Mouse (Mus musculus) frontal cortex, postnatal 14 days (tissue): ENCODE data around the gene Ptpre.

ENCODE experiments used
- DNase-seq, 2 experiments: peaks; one replicate each; pipeline ENCODE4 v3.0.0; 2022; ENCODE audit warnings: low spot score in 2 of 2

The Ptpre gene

DNA sequence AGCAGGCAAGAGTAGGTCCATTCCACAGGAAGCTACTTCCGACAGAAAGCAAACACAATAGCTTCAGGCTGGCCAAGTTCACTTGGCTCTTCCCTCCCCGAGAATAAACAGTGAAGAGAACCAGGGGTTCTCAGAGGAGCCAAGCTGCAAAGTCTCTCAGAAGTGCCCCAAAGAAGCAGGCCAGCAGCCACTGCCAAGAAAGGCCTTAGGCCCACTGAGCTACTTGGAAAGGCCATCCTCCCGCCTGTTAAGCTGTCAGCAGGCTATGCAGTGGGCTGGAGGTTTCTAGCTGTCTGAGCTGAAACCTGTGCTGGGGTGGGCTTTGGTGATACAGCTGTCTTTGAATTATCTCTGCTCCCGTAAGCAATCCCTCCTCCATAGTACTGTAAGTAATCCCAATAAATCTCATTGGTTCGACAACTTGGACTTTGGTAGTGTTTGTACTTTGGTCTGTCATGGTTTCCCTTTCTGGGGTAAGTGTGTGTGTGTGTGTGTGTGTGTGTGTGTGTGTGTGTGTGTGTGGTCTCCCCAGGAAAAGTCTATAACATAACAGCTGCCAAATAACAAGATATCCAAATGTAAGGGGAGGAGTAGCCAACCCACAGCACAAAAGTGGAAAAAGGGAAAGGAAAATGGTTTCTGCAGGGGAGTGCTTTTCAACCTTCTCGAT lies 186.5 kb downstream of the Ptpre start:
- DNase-seq, result no peak

DNA sequence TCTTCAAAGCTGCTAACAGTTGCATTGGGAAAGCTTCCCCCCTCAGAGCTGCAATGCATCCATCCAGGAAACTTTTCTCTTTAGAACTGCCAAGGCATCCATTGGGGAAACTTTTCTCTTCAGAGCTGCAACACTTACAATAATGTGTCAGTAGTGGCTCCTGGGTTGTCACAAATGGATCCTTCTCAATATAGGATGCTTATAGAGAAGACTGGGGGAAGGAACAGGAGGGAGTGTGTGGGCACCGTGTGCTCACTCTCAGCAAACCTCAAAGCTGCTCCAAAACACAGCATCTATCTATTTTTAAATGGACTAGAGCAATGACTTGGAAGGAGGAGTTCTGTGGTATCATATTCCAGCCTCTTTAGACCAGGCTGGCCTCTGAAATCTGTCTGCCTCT lies 189.4 kb downstream of the Ptpre start:
- DNase-seq, result no peak

DNA sequence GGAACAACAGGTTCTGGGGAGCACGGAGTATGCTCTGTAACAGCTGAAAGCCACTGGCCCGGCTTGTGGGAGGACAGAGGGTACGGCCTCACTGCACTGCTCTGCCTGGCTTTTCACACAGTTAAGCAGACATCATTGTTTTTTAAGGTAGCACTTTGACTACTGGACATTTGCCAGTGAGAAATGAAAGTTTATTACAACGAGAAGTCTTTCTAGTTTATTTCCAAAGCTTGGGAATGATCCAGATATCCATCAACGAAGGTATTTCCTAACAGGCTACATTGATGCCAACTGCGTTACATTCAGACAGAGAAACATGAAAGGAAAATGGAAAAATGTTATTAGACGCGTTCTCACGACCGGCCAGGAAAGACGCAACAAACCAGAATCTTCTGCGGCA lies 190.8 kb downstream of the Ptpre start:
- DNase-seq, result no peak

DNA sequence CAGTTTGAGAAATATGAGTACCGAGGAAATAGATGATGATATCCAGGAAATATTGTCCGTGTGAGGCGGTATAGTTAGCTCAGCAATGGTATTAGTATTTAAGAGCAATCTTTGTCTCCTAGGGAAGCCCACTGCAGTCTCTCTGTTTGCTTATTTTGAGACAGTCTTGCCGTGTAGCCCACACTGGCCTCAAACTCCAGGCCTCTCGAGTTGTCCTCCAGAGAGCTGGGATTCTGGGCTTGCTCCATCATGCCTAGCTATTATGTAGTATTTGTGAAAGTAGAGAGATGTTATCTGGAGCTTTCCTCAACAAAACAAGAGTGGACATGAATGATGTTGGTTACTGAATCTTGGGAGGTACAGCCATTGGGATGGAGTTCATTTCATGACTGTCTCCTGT lies 197.1 kb downstream of the Ptpre start:
- no peak for DNase-seq

DNA sequence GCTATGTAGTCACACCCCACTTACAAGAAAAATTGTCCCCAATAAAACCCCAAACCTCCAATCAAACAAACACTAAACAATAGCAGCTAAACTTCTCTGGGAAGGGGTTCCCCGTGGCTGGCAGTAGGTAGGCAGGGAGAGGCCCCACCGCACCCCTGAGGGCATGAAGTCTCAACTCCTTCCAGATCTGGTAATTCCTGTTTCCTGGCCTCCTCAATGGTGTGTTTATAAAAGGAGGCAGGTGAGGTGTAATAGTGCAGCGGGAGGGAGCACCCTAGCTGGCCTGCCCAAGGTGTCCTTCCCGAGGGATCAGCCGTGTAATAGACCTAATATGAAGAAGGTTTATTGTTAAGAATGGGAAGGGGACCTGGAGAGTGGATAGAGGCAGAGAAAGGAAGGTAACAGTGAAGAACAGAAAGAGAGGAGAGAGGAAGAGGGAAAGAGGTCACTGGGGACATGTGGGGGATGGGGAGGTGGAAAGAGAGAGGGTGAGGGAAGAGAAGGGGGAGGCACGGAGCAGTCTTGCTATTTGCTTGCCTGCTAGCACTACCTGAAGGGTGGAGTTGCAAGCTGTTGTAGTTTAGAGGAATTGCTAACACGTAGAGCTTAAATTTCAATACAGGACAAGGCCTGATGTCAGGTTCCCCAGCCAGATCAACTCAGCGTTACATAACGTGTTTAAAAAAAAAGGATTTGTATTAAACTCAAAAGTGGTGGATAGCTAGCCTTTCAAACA lies 197.8 kb downstream of the Ptpre start:
- DNase-seq, result no peak
